Mouse (Mus musculus) cortical plate, adult 2 months (tissue): ENCODE data around the gene Gpc5.
A peak's percentile ranks its signal among the peaks of the same experiment; 100 is the strongest.

Experiments
- CTCF ChIP-seq: fragments of 200-500 bp; IDR thresholded peaks from 2 replicates; pipeline ENCODE4 v1.5.1; 2011; ENCODE audit warnings: mild to moderate bottlenecking, control low read depth, low read length; ENCODE audit not compliant: insufficient read depth; ENCODE audit errors: extremely low read depth
- POLR2A ChIP-seq: fragments of 200-500 bp; IDR thresholded peaks from 2 replicates; pipeline ENCODE4 v1.6.1; 2011; ENCODE audit warnings: mild to moderate bottlenecking, low read length, control low read depth; ENCODE audit not compliant: insufficient read depth; ENCODE audit errors: extremely low read depth

GRCm38 (mm10) chr14:115467960-115468359 lies 375.9 kb downstream of the Gpc5 start:
- TF ChIP-seq CTCF = 0 out of 2 replicates have a peak, but pooled peaks have one; percentile 30
- TF ChIP-seq POLR2A = no peak
